13 mouse cellular contexts compared by ENCODE assay signal in the genomic region with DNA sequence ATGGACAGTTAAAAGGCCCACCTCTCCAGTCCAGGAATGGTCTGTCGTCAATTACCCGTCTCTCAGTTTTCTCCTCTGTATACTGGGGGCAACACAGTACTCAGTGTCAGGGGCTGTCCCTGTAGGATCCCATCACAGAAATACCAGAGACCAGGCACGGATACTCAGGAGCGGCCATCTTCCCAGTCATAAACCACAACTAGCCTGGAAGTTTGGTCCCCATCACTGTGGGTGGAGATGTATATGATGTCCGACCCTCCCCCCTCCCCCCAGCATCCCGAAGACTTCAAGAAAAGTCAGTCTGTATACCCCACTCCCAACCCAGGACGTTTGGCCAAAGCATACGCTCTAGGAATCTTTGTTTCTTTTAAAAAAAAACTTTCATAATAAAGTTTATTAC. TPM values are rescaled to one million over a fixed set of nuclear protein-coding genes. Genes with fewer than 3 reads are reported as not detected.
DNase-seq lines count a peak whose midpoint lies in the region; ATAC-seq and TF ChIP-seq lines count a peak whose summit lies in the region.
"Had no signal": no experiment of that assay in that cellular context is flagged by ENCODE, and none has a peak within 500 bp of the region (broad histone marks: within the 10 kb centered on the region; RNA-seq: fewer than 3 reads in every experiment).

No protein-coding gene starts in this region.

- peak overlapping the region; percentile 100 for H3K4me2 ChIP-seq in intestine, postnatal 0 days (replicated peaks; ENCODE audit: low read depth)

- H3K27me3 ChIP-seq in megakaryocyte, embryonic 14.5 days (replicated peaks) = peaks cover 20% of the 10 kb centered on the region
- no peaks in the 10 kb centered on the region for H3K27me3 ChIP-seq in intestine, postnatal 0 days (replicated peaks; ENCODE audit: control insufficient read depth, insufficient read depth, low read length)
- no peaks in the 10 kb centered on the region for H3K27me3 ChIP-seq in small intestine, adult 2 months (ENCODE audit: control insufficient read depth, insufficient read depth, low read length)

- TF ChIP-seq CTCF in gastrocnemius, adult 2 months (IDR thresholded peaks at IDR 0.05) = no peak
- TF ChIP-seq CTCF in intestine, postnatal 0 days (IDR thresholded peaks at IDR 0.05; ENCODE audit: low read depth) = no peak
- no peak for TF ChIP-seq CTCF in small intestine, adult 2 months (IDR thresholded peaks at IDR 0.05; ENCODE audit: extremely low read depth, insufficient read length, insufficient replicate concordance, low read depth, low read length)

- TF ChIP-seq POLR2A in small intestine, adult 2 months (IDR thresholded peaks at IDR 0.05; ENCODE audit: low read depth, low read length) = no peak

- peak overlapping the region; percentile 84 for H3K4me3 ChIP-seq in gastrocnemius, adult 2 months
- peak overlapping the region; percentile 99 for H3K4me3 ChIP-seq in megakaryocyte, embryonic 14.5 days (replicated peaks)
- no peak overlapping the region; the same call in 1 of the 2 replicates for H3K4me3 ChIP-seq in intestine, postnatal 0 days (ENCODE audit: low read depth, low read length)
- peak overlapping the region; percentile 33 for H3K4me3 ChIP-seq in small intestine, adult 2 months (ENCODE audit: low read depth, low read length)

- 63% methylated on average over 8 of the region's 8 CpGs for WGBS in intestine, postnatal 0 days
- WGBS in small intestine, adult 2 months = 80% methylated on average over 8 of the region's 8 CpGs

- peaks cover 78% of the 10 kb centered on the region for H3K4me1 ChIP-seq in megakaryocyte, embryonic 14.5 days
- H3K4me1 ChIP-seq in intestine, postnatal 0 days (replicated peaks; ENCODE audit: control insufficient read depth, insufficient read depth, low read length) = 0 out of 2 replicates have a peak, but pooled peaks cover 8% of the 10 kb centered on the region
- peaks cover 24% of the 10 kb centered on the region for H3K4me1 ChIP-seq in small intestine, adult 2 months (ENCODE audit: control insufficient read depth, insufficient read depth, insufficient read length, low read length)

- no peaks in the 10 kb centered on the region for H3K9me3 ChIP-seq in megakaryocyte, embryonic 14.5 days
- no peaks in the 10 kb centered on the region for H3K9me3 ChIP-seq in intestine, postnatal 0 days (ENCODE audit: control insufficient read depth)

- H3K27ac ChIP-seq in gastrocnemius, adult 2 months = no peak overlapping the region
- no peak overlapping the region for H3K27ac ChIP-seq in intestine, postnatal 0 days (ENCODE audit: low read depth, low read length)
- no peak overlapping the region for H3K27ac ChIP-seq in small intestine, adult 2 months (ENCODE audit: insufficient read depth, low read depth, low read length)

- DNase-seq in gastrocnemius, adult 2 months = peak; percentile 7
- DNase-seq in gastrocnemius, postnatal 25 days = no peak
- no peak for DNase-seq in layer of hippocampus, adult 8-10 months (ENCODE audit: low spot score in 2 of 2)
- DNase-seq in ovary, postnatal 10 days (ENCODE audit: low spot score) = no peak

- peaks cover 29% of the 10 kb centered on the region for H3K36me3 ChIP-seq in megakaryocyte, embryonic 14.5 days (replicated peaks; ENCODE audit: low read length)
- H3K36me3 ChIP-seq in intestine, postnatal 0 days (ENCODE audit: control insufficient read depth, insufficient read depth) = no peaks in the 10 kb centered on the region
- H3K36me3 ChIP-seq in small intestine, adult 2 months (ENCODE audit: control insufficient read depth, insufficient read depth, low read length) = peaks cover 6% of the 10 kb centered on the region

- intact Hi-C loops in gastrocnemius, adult 2 months (cut with DNase I) = no loop called here

- no peak for ATAC-seq in megakaryocyte, adult 5-6 weeks (ENCODE audit: poor library complexity, severe bottlenecking)
- no peak for ATAC-seq in intestine, postnatal 0 days

- no peak overlapping the region for H3K9ac ChIP-seq in intestine, postnatal 0 days (ENCODE audit: low read depth, low read length)

RNA-seq across cellular contexts. Expression of gene Socs1, which starts 1.9 kb away (rescaled TPM):
- total RNA-seq in gastrocnemius, adult 2 months (2021) = under 1 TPM; 0.33 to 0.61 TPM
- total RNA-seq in gastrocnemius, postnatal 25 days (2021) = 1 to 10 TPM in 1 of 2 experiments, under 1 TPM in 1; 0.51 to 2.4 TPM
- 13.2 and 35.3 TPM in 2 replicates for polyA plus RNA-seq in megakaryocyte, embryonic 14.5 days (2012; ENCODE audit: insufficient read depth, low replicate concordance)
- total RNA-seq in megakaryocyte, adult 5-6 weeks (2015) = 0.54 and 0.59 TPM in 2 replicates
- total RNA-seq in megakaryocyte, adult 5-6 weeks (2017) = 0.73 and 1.7 TPM in 2 replicates
- polyA plus RNA-seq in intestine, postnatal 0 days (2015; fragmentation: Nextera tagmentation; extraction: Ambion mirVana) = 3.8 and 4.0 TPM in 2 replicates
- polyA plus RNA-seq in small intestine, adult 2 months (2012; rRNA removed) = 11.3 and 33.6 TPM in 2 replicates
- total RNA-seq in layer of hippocampus, adult 8-10 months (2022) = 1 to 10 TPM in 1 of 4 experiments, under 1 TPM in 3; 0.53 to 1.2 (median 0.76) TPM

RNA-seq across cellular contexts. Expression of gene Tnp2, which starts 5.0 kb away (rescaled TPM):
- total RNA-seq in gastrocnemius, adult 2 months (2021) = not detected
- total RNA-seq in gastrocnemius, postnatal 25 days (2021) = not detected
- not detected in 2 replicates for polyA plus RNA-seq in megakaryocyte, embryonic 14.5 days (2012; ENCODE audit: insufficient read depth, low replicate concordance)
- not detected in 2 replicates for total RNA-seq in megakaryocyte, adult 5-6 weeks (2015)
- total RNA-seq in megakaryocyte, adult 5-6 weeks (2017) = not detected in 2 replicates
- polyA plus RNA-seq in intestine, postnatal 0 days (2015; fragmentation: Nextera tagmentation; extraction: Ambion mirVana) = not detected in 2 replicates
- polyA plus RNA-seq in small intestine, adult 2 months (2012; rRNA removed) = not detected in 2 replicates
- not detected for total RNA-seq in layer of hippocampus, adult 8-10 months (2022)
- total RNA-seq: adrenal gland, postnatal 14 days; heart, postnatal 14 days; left cerebral cortex, postnatal 4 days had no signal
- polyA plus RNA-seq: cortical plate, adult 2 months; urinary bladder, adult 2 months had no signal

RNA-seq across cellular contexts. Expression of gene Prm3, which starts 7.3 kb away (rescaled TPM):
- total RNA-seq in gastrocnemius, adult 2 months (2021) = not detected
- total RNA-seq in gastrocnemius, postnatal 25 days (2021) = not detected
- polyA plus RNA-seq in megakaryocyte, embryonic 14.5 days (2012; ENCODE audit: insufficient read depth, low replicate concordance) = not detected in 2 replicates
- not detected in 2 replicates for total RNA-seq in megakaryocyte, adult 5-6 weeks (2015)
- total RNA-seq in megakaryocyte, adult 5-6 weeks (2017) = not detected in 2 replicates
- polyA plus RNA-seq in intestine, postnatal 0 days (2015; fragmentation: Nextera tagmentation; extraction: Ambion mirVana) = not detected in 2 replicates
- not detected in 2 replicates for polyA plus RNA-seq in small intestine, adult 2 months (2012; rRNA removed)
- total RNA-seq in layer of hippocampus, adult 8-10 months (2022) = not detected
- total RNA-seq: adrenal gland, postnatal 14 days; heart, postnatal 14 days; left cerebral cortex, postnatal 4 days had no signal
- polyA plus RNA-seq: cortical plate, adult 2 months; urinary bladder, adult 2 months had no signal

RNA-seq across cellular contexts. Expression of gene Prm2, which starts 12.5 kb away (rescaled TPM):
- not detected for total RNA-seq in gastrocnemius, adult 2 months (2021)
- not detected for total RNA-seq in gastrocnemius, postnatal 25 days (2021)
- polyA plus RNA-seq in megakaryocyte, embryonic 14.5 days (2012; ENCODE audit: insufficient read depth, low replicate concordance) = not detected in 2 replicates
- not detected in 2 replicates for total RNA-seq in megakaryocyte, adult 5-6 weeks (2015)
- total RNA-seq in megakaryocyte, adult 5-6 weeks (2017) = not detected in 2 replicates
- polyA plus RNA-seq in intestine, postnatal 0 days (2015; fragmentation: Nextera tagmentation; extraction: Ambion mirVana) = not detected in 2 replicates
- polyA plus RNA-seq in small intestine, adult 2 months (2012; rRNA removed) = not detected in 2 replicates
- total RNA-seq in layer of hippocampus, adult 8-10 months (2022) = not detected
- total RNA-seq: adrenal gland, postnatal 14 days; heart, postnatal 14 days; left cerebral cortex, postnatal 4 days had no signal
- polyA plus RNA-seq: cortical plate, adult 2 months; urinary bladder, adult 2 months had no signal

RNA-seq across cellular contexts. Expression of gene Prm1, which starts 22.2 kb away (rescaled TPM):
- total RNA-seq in gastrocnemius, adult 2 months (2021) = not detected
- not detected for total RNA-seq in gastrocnemius, postnatal 25 days (2021)
- not detected in 2 replicates for polyA plus RNA-seq in megakaryocyte, embryonic 14.5 days (2012; ENCODE audit: insufficient read depth, low replicate concordance)
- total RNA-seq in megakaryocyte, adult 5-6 weeks (2015) = not detected in 2 replicates
- not detected in 2 replicates for total RNA-seq in megakaryocyte, adult 5-6 weeks (2017)
- polyA plus RNA-seq in intestine, postnatal 0 days (2015; fragmentation: Nextera tagmentation; extraction: Ambion mirVana) = not detected in 2 replicates
- polyA plus RNA-seq in small intestine, adult 2 months (2012; rRNA removed) = not detected in 2 replicates
- not detected for total RNA-seq in layer of hippocampus, adult 8-10 months (2022)
- total RNA-seq: adrenal gland, postnatal 14 days; heart, postnatal 14 days; left cerebral cortex, postnatal 4 days had no signal
- polyA plus RNA-seq: cortical plate, adult 2 months; urinary bladder, adult 2 months had no signal
